7 mouse cellular contexts compared by ENCODE assay signal in the genomic region with DNA sequence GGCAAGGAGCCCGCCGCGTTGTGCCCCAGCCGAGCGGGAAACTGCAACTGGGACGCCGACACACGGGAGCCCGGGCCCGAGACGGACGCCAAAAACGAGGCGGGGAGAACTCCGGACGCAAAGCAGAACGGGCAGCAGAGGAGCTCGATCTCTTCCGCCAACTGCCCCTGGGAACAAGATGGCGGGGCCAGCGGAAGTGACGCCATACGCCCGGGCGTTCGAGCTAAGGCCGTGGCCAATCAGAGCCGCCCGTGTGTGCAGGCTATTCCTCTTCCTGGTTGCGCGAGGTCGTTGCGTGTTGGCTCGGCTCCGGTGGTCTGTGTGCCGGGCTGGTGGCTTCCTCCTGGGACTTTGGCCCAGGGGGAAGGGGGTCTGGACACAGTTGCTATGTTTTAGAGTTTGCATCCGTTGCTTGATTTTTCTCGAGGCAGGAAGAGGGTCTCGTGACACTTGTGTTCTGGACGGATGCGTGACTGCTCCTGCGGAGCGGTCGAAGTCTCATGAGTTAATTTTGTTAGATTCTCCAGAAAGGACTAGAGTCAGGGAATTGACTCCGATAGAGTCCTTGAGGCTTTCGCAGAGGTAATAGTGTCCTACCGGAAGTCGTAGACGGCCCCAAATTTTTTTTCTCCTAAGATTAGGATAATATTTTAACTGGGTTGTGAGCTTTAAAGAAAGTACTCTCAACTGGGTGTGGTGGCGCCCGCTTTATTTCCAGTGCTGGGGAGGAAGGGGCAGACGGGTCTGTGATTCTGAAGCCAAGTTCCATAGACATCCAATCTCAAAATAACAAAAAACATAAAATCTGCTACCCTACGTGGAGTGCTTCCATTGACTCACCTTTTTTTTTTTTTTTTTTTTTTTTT. TPM values are rescaled to one million over a fixed set of nuclear protein-coding genes. Genes with fewer than 3 reads are reported as not detected.
A peak's percentile ranks its signal among the peaks of the same experiment; 100 is the strongest.
DNase-seq lines count a peak whose midpoint lies in the region; ATAC-seq lines count a peak whose summit lies in the region.

A gene (minus strand): TSS at position 180 of the 866 bp plus-strand sequence.

- H3K27ac ChIP-seq in intestine, embryonic 16.5 days (ENCODE audit: low read length): peak within 1 kb of the TSS; percentile 100
- H3K27ac ChIP-seq in midbrain, embryonic 11.5 days (ENCODE audit: low read depth, low read length): peak within 1 kb of the TSS; percentile 91

- peak; percentile 93 for DNase-seq in adrenal gland, adult 8-10 months
- peak; percentile 95 for DNase-seq in embryo, embryonic 9.5 days (ENCODE audit: extremely low spot score)
- peak; percentile 88 to 96 for DNase-seq in gastrocnemius, postnatal 4 days (ENCODE audit: low spot score in 2 of 2)
- peak; percentile 95 to 96 for DNase-seq in left cerebral cortex, postnatal 36 days (ENCODE audit: low spot score in 2 of 2)
- DNase-seq in midbrain, embryonic 11.5 days (ENCODE audit: low spot score, missing footprints): peak; percentile 99
- DNase-seq in skeletal muscle tissue, adult 2 months (ENCODE audit: low read depth, low spot score): peak; percentile 94

- H3K9ac ChIP-seq in intestine, embryonic 16.5 days (ENCODE audit: low read depth, low read length): peak within 1 kb of the TSS; percentile 97
- peak within 1 kb of the TSS; percentile 84 for H3K9ac ChIP-seq in midbrain, embryonic 11.5 days (ENCODE audit: low read length)

- peak; percentile 99 for ATAC-seq in intestine, embryonic 16.5 days
- ATAC-seq in midbrain, embryonic 11.5 days (ENCODE audit: low FRiP score): peak; percentile 99

- no peaks in the 10 kb centered on the region for H3K27me3 ChIP-seq in intestine, embryonic 16.5 days (replicated peaks; ENCODE audit: control insufficient read depth, insufficient read depth, low read length)
- H3K27me3 ChIP-seq in midbrain, embryonic 11.5 days (ENCODE audit: control insufficient read depth, insufficient read depth, low read length): no peaks in the 10 kb centered on the region

- H3K4me3 ChIP-seq in intestine, embryonic 16.5 days (ENCODE audit: low read length): peak within 1 kb of the TSS; percentile 94
- peak within 1 kb of the TSS; percentile 99 for H3K4me3 ChIP-seq in midbrain, embryonic 11.5 days (ENCODE audit: low read depth, low read length)

- H3K9me3 ChIP-seq in intestine, embryonic 16.5 days (ENCODE audit: control insufficient read depth, low read length): no peaks in the 10 kb centered on the region
- no peaks in the 10 kb centered on the region for H3K9me3 ChIP-seq in midbrain, embryonic 11.5 days (ENCODE audit: control insufficient read depth, low read length)

- intact Hi-C loops in left cerebral cortex, postnatal 36 days (cut with DNase I): loop anchor here (1.0 to 10.0 kb wide), 4 partner anchors 54 to 207 kb away; a partner anchor contains a TSS

- WGBS in intestine, embryonic 16.5 days: 1% methylated on average over 53 of the region's 53 CpGs
- 2% methylated on average over 53 of the region's 53 CpGs for WGBS in midbrain, embryonic 11.5 days

- H3K4me2 ChIP-seq in intestine, embryonic 16.5 days (ENCODE audit: low read depth, low read length): peak within 1 kb of the TSS; percentile 74
- H3K4me2 ChIP-seq in midbrain, embryonic 11.5 days: peak within 1 kb of the TSS; percentile 98

- peaks cover 8% of the 10 kb centered on the region for H3K4me1 ChIP-seq in intestine, embryonic 16.5 days (ENCODE audit: control insufficient read depth, insufficient read depth, low read length)
- peaks cover 10% of the 10 kb centered on the region for H3K4me1 ChIP-seq in midbrain, embryonic 11.5 days (ENCODE audit: control insufficient read depth, insufficient read depth, low read length)

- H3K36me3 ChIP-seq in intestine, embryonic 16.5 days (ENCODE audit: control insufficient read depth, insufficient read depth, low read length): 0 out of 2 replicates have a peak, but pooled peaks cover 8% of the 10 kb centered on the region
- H3K36me3 ChIP-seq in midbrain, embryonic 11.5 days (ENCODE audit: control insufficient read depth, insufficient read depth, low read length): peaks cover 3% of the 10 kb centered on the region

RNA-seq across cellular contexts. Expression of the gene that starts here (rescaled TPM):
- 10 to 100 TPM; 43.0 to 81.4 (median 55.3) TPM for total RNA-seq in adrenal gland, adult 8-10 months (2022)
- total RNA-seq in gastrocnemius, postnatal 4 days (2021): 10 to 100 TPM; 40.8 to 45.6 TPM
- 53.6 and 57.8 TPM in 2 replicates for polyA plus RNA-seq in intestine, embryonic 16.5 days (2015; fragmentation: Nextera tagmentation; extraction: Ambion mirVana)
- 10 to 100 TPM; 28.0 to 54.5 TPM for total RNA-seq in left cerebral cortex, postnatal 36 days (2021)
- 61.1 and 74.3 TPM in 2 replicates for polyA plus RNA-seq in midbrain, embryonic 11.5 days (2014; fragmentation: Nextera tagmentation; extraction: Ambion mirVana)

Comparison
In these comparisons a context has a peak if more than half of its experiments do, and no peak if none do; other contexts are left out.
1. Peak in every context shown above with its lines: DNase-seq, ATAC-seq, H3K4me3 ChIP-seq and H3K27ac ChIP-seq.